Mouse (Mus musculus): ENCODE measurements around the gene Timp4. TPM values are rescaled to one million over a fixed set of nuclear protein-coding genes. Genes with fewer than 3 reads are reported as not detected.
"Not testable (repeated sequence)": the region's sequence is repeated elsewhere in the genome, so short reads cannot be mapped to it uniquely, and the experiment has no call there.

Timp4 gene
- total RNA-seq, 2 experiments from 2014 or later = 1.4 to 2.7 TPM

DNA sequence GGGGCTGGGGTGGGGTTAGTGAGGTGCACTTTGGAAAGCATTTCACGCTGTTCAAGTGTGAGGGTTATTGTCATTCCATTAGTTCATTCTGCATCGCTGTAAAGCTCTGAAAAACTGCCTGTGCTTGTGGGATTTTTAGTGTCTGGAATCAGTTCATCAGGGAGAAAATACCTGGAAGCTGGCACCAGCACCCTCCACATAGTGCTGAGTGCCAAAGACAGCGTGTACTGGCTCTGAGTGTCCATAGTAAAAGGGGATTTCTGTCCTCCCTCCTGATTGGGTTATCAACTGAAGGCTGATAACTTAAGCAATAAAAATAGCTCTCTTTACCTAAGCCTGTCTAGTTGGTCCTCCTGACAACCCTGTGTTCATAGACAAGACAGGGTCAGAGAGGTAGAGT lies 8.5 kb upstream of the Timp4 start:
- no peak for DNase-seq (ENCODE audit: low spot score in 2 of 2)

DNA sequence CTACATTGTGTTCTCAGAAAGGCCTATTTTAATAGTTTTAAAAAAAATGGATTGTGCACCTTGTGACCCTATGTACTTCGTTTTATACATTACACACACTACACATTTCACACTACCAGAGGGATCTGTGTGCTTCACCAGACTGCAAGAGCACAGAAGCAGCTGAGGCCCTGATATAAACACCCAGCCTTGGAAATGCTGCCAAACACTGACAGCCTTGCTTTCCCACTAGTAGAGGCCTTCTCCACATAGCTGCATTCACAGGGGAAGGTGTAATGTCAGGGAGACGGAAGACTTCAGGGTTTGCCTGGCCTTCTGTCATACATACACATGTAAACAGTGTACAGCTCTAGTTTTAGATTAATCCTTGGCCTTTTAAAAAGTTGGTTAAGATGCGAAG lies 3.2 kb upstream of the Timp4 start:
- no peak for DNase-seq (ENCODE audit: low spot score in 2 of 2)

DNA sequence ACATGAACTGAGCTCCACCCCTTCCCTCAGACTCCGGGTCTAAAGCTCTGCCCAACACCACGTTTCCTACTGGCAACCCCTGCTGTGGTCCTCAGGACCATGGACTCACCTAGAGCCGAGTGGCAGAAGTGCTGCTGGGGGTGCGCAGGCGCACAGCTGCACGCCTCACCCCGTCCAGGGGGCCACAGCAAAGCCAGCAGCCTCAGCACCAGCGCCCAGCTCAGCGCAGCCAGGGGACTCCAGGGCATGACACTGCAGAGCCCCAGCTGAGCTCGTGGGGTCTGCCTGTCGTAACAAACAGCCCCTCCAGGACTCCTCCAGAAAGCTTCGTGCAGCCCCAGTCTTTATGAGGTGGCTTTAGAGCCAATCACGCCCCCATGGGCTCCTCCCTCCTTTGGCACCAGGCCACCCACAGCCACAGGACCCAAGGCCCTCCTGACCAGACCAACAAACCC lies 447 bp downstream of the Timp4 start:
- DNase-seq (ENCODE audit: low spot score in 2 of 2) = peak in 1 of 2 experiments; percentile 33

DNA sequence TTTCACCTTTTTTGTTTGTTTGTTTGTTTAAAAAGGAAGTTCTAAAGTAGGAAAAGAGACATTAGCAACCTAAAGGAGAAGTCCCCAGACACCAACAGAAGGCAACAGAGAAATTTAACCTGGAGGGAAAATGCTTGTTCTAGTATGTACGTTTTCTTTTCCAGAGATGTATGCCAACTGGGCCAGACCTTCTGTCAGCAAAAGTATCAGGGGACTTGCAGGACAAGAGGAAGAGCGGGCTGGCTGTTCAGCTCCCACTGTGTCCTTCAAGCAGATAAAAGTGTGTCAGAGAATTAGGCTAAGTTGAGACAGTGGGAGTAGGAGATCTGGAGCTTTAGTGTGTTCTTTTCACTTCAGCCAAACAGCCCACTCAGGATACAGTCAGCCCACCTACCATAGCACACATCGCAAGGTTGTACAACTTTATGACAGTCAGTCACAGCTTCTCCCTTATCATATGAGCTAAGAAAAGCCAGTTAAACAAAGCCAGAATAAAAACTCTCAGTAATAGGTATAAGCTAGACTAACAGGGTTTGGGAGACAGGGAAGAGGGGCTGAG lies 6.4 kb downstream of the Timp4 start:
- no peak for DNase-seq (ENCODE audit: low spot score in 2 of 2)

DNA sequence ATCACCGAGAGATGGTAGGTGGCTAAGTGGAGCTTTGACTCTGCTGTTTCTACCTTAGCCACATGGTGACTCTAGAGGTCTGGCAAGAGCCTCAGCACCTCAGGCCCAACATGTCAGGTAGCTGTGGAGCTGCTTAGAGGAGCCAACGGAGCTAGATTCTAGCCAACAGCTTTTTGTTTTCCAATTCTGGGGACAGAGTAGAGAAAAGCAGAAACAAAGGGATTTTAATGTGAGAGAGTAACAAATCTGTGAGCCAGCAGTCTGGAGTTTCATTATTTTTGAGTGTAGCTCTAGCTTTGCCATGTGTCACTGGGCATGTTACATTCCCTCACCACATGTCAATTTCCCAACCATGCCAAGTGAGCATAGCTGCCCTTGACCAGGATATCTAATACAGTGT lies 7.8 kb downstream of the Timp4 start:
- DNase-seq (ENCODE audit: low spot score in 2 of 2) = no peak

DNA sequence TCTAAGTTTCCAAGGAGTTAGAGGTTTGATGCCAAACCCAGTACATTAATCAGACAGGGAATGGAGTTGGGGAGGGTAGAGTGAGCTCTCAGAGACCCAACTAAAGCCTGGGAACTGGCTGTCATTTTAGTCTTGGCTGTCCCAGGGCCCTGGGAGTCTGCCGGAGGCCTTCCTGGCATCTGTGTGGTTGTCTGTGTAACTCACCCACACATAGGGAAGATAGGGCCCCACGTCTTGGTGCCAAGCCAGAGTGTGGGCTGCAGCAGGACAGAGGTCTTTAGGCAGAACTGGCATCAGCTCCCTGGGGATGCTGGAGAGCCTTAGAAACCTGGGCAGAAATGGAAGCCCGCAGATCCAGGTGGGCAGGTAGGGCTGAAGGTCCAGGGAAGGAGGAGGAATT lies 10.1 kb downstream of the Timp4 start:
- no peak for DNase-seq (ENCODE audit: low spot score in 2 of 2)

DNA sequence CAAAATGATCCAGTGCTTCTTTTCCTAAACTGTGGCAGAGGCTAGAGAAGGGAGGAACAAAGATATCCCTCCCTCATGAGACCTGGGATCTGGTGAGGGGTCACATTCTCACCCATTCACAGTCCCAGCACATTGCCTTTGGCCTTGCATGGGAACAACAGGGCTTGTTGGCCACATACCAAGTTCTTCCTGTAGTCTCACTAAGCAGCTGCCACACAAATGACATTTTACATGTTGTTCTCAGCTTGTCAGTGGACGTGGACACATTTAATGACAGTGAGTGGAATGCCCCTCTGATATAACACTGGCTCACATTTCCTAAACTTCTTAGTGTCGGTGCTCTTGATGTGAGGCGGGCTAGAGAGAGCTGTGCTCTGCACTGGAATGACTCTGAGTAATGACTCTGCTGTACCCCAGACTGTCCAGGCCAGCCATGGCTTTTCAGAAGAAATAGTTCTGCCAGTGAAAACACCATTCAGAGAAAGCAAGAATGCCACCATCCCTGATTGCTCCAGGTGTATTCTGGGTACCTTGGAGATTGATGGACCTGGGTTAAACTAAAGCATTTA lies 10.8 kb downstream of the Timp4 start:
- DNase-seq (ENCODE audit: low spot score in 2 of 2) = no peak

DNA sequence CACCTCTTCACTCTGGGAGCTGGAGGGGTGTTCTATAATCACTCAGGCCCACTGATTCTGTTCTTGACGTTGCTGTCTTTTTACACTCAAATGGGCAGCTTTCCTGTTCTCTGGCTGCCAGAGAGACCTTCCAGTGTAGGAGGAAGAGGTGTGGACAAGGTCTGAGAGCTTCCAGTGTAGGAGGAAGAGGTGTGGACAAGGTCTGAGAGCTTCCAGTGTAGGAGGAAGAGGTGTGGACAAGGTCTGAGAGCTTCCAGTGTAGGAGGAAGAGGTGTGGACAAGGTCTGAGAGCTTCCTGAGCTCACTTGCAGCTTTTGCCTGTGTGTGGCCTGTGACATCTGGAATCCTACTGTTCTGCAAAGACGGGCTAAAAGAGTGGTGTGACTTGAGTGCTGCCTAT lies 11.6 kb downstream of the Timp4 start:
- DNase-seq (ENCODE audit: low spot score in 2 of 2) = not testable (repeated sequence)

DNA sequence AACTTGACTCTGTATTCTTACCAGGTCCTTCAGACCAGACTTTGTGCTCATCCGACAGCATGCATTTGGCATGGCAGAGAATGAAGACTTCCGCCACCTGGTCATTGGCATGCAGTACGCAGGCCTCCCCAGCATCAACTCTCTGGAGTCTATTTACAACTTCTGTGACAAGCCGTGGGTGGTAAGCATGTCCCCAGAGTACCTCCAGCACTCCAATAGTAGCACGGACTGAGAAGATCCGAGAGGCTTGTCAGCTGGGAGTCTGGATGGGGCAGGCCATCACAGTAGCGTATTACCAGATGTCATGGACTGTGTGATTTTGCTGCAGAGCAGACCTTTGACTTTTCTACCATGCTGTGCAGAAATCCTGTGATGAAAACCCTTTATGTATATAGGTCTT lies 12.7 kb downstream of the Timp4 start:
- no peak for DNase-seq (ENCODE audit: low spot score in 2 of 2)

DNA sequence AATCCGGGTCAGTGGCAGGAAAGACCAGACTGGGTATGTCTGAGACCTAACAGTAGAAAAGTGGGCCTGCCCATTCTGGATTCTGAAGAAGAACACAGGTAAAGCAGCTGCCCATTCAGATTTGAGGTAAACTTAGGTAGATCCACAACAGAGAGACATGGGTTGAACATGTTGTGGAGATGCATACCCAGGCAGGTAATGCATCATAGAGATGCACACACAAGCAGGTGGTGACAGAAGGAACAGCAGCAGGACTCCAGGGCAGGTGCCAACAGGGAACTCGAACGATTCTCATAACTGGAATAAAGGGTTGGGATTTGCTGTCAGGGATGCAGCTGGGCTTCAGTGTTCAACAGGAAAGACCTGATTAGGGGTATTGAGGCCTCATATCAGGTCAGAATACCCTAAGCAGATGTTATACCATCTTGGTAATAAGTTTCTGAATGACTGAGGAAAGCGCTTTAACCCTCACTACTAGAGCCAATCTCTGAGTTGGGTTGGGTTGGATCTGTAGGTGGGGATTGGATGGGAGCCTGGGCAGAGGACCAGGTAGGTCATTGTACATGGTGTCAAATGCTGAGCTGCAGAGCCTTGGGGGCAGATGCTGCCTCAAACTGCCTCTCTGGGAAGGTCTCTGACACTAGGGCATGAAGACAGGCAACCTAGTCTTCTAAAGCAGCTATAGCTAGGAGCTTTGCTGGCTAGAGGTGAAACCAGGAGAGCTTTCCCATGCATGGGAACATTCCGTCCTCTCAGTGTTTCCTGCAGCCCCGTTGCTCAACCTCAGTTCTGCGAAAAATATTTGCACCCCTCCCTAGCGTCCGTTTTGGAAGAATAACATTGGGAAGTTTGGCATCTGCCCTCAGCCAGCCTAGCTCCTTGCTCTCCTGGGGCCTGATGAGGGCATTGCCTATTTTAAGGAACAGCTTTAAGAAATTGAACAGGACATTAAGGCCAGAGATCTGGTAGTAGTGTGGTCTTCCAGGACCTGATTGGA lies 13.7 kb downstream of the Timp4 start:
- no peak for DNase-seq (ENCODE audit: low spot score in 2 of 2)

DNA sequence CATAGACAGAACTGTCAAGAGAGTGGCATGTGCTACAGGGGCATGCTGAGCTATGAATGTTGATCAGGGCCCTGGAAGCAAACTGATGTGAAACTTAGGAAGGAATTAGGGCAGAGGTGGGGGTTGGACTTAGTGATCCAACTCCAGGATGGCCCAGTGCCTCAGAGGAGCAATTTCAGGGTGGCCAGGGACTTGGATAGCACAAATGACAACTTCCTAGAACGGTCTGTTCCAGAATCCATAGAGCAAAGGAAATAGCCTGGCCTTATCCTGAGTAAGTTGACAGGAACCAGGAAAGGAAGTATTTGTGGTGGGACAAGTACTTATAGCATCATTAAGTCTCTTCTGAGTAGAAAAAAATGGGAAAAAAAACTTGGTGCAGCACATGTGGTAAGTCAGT lies 19.4 kb downstream of the Timp4 start:
- DNase-seq (ENCODE audit: low spot score in 2 of 2) = no peak

DNA sequence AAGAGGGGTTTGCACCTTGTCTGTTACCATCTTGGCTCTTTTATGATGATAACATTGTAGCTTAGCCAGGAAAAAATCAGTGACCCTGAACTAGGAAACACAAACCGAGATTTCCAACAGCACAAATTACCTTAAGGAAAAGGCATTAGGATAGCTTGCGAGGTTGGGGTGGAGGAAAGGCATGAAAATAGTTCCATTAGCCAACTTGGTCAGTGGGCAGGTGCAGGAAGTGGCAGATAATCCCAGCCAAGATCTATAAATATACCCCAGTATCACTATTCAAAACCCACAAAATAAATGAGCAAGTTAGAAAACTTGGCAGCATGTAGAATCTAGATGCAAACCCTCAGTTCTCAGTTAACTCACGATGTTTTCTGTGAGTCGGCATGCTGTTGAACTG lies 20.2 kb downstream of the Timp4 start:
- DNase-seq (ENCODE audit: low spot score in 2 of 2) = no peak

DNA sequence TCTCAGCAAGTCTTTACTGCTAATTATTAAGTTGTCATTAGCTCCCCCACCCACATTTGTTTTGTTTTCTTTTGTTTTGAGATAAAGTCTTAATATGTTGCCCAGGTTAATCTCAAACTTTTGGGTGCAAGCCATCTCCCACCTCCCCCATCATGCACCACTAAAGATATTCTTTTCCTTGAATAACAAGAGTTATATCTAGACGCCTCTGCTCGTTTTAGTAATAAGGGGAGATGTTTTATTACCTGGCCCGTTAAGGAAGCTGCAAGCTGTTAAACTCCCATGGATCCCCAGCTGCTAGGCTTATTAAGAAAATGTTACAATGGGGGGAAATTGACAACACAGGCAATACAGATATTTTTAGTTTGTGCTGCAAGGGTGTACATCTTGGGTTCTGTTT lies 21.4 kb downstream of the Timp4 start:
- no peak for DNase-seq (ENCODE audit: low spot score in 2 of 2)

DNA sequence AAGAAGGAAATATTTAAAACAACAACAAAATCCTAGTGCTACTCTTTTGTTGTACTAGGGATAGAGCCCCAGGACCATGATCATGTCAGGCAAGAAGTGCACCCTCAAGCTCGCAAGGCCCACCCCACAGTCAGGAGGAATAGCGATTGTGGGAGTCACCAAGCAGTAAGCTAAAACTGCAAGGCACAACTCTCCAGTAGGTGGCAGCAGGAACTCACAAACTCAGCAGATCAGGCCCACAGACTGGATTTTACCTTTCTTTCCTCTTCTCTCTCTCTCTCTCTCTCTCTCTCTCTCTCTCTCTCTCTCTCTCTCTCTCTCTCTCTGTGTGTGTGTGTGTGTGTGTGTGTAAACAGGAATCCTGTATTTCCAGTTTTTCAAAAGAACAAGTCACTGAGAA lies 24.5 kb downstream of the Timp4 start:
- peak; percentile 44 to 71 for DNase-seq (ENCODE audit: low spot score in 2 of 2)

DNA sequence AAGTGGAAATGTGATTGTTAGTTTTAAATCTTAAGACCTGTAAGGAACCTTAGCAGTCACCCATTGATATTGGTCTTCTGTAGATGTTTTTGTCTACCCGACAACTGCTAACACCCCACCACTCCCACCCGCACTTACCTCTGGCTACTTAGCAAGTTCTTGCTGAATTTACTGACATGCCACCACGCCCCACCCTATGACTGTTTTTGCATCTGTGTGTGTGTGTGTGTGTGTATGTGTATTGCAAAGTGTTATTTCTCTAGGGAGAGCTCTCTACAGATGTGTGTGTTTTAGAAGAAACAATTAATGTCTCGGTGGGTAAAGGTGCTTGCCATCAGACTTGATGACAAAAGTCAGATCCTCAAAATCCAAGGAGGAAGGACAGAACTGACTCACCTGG lies 25.0 kb downstream of the Timp4 start, which contains the start of gene Gm17482:
Gene Gm17482, plus strand, starts transcription at position 301 of the 400 bp plus-strand sequence.
- no peak for DNase-seq (ENCODE audit: low spot score in 2 of 2)

DNA sequence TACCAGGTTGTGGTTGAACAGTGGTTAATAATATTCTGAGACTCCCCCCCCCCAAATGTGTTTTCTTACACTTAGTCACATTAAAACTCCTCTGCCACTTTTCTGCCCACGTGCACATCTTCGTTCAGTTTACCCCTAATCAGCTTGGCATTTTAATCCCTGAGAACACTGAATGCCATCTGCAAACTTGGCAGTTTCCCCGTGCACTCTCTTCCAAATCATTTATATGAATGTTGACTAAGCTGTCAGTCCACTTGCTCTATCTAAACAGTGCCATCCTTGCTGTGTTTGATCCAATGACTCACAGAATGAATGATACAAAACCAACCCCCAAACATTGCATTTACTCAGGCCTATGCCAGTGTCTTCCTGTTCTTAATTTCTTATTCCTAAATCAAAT lies 26.5 kb downstream of the Timp4 start:
- DNase-seq (ENCODE audit: low spot score in 2 of 2) = no peak

DNA sequence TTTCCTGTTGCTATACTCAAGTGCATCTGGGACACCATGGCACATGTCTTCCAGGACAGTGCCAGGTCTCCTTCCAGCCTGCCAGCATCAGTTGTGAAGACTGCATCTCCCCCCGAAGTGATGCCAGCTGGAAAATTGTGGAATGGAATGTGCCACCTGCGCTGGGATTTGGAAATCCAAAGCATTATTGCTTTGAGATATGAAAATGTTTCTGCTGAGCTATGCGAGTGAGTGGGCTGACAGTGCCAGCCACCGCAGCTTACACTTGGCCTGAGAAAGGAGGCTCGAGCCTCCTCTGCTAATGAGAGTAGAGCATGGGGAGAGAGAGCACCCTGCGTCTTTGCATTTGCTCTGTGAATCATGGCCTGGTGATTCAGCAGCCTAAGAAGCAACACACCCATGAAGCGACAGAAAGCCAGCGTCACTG lies 30.8 kb downstream of the Timp4 start:
- DNase-seq (ENCODE audit: low spot score in 2 of 2) = no peak

DNA sequence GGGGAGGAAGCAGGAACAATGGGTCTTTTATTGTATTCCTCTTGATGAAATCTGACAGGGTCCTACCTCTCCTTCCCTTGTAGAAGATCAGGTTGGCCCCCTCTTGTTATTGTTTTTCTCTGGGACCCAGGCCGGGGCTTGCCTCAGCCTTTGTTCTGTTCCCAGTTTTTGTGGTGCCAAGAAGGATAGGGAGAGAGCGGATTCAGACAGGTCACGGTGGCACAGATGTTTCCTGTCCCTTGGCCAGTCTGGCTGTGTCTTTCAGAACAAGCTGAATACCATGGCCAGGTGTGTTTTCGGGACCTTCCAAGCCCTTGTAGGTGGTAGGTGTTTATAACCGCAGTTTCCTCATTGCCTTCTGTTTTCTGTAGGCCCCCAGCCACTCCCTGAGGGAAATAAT lies 38.9 kb downstream of the Timp4 start:
- no peak for DNase-seq (ENCODE audit: low spot score in 2 of 2)

DNA sequence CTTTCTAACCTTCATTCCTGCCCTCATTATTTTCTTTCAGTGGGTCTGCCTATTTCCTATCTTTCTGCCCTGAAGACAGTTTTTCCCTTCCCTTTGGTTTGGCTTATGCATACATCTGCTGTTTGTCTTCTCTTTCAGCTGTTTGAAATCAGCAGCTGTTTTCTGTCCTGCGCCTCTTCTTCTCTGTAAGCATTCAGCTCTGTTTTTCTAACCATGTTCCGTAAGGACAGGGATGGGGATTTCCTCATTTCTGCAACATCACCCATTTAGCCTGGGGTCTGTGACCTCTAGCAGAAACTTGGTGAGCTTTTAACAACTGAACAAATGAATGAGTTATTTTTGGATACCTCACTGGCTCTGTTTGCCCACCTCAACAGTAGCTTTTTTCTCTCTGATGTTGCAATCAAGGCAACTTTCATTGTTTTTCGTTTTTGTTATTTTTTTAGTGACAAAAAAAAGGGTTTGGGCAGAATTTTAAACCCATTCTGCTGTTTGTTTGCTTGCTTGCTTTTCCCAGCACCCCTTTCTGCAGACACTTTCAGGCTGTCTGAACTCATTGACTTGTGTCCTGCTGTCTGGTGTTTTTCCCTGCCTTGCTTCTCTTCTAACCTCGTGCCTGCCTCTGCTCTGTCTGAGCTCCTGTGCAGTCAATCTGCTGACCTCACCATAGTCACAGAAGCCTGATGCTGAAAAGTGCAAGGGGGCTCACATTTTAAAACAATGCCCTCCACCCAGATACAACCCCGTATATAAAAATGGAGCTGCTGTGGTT lies 39.7 kb downstream of the Timp4 start:
- DNase-seq (ENCODE audit: low spot score in 2 of 2) = no peak

DNA sequence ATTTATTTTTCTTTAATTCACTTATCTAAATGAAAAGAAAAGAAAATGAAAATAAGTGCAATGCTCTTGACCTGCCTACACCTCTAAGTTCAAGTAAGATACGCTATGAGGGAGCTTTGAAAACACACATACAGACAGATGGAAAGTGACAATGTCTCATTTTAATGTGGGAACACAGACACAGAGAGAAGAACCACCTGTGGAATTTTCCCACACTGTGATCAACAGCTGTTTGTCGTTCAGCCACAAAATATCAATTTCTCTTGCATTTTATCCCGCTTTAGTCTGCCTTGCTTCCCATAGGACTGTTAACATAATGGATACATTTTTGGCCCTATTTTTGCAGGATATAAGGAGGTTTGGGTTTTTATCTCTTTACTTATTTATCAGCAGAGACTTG lies 41.2 kb downstream of the Timp4 start:
- no peak for DNase-seq (ENCODE audit: low spot score in 2 of 2)

DNA sequence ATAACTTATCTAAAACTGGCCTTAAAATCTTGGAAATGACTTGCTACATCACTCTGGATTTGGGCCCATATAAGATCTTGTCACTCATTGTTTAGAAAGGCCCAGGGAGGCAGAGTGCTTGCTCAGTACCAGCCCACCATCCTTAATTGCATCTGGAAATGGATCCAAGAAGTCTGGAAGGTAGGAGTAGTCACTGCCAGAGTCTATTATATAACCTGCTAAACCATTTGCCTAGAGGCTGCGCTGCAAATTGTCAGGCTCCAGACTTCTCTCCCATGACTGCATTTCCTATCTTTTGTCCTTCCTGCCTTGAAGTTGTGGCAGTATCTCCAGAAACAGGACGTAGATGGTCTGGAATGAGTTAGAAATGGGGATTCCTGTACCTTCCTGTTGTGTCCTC lies 41.8 kb downstream of the Timp4 start:
- DNase-seq (ENCODE audit: low spot score in 2 of 2) = no peak
